Mouse (Mus musculus) MEL (cell line): Measurements from ENCODE around the gene Taf1. TPM values are rescaled to one million over a fixed set of nuclear protein-coding genes. Genes with fewer than 3 reads are reported as not detected.

Experiments
- DNase-seq: peaks from one replicate; pipeline ENCODE4 v3.0.0; 2011; ENCODE audit warnings: low read depth, low spot score
- H3K27ac ChIP-seq: 2 replicates; pipeline ENCODE4 v1.5.1; 2012; ENCODE audit warnings: low read depth, mild to moderate bottlenecking, control low read depth, low read length, moderate library complexity; ENCODE audit not compliant: control insufficient read depth
- H3K27me3 ChIP-seq, 2 experiments: fragments of 150-350 bp in 1 of 2; sonication (generic) in 1 of 2; 2 replicates each; pipeline ENCODE4 v1.6.1; 2012; ENCODE audit warnings: low read length in 2 of 2, mild to moderate bottlenecking in 2 of 2, improper control_type of control experiment in 1 of 2, moderate library complexity in 1 of 2; ENCODE audit not compliant: insufficient read depth in 2 of 2, control insufficient read depth in 1 of 2
- H3K36me3 ChIP-seq, 2 experiments: 2 replicates each; pipeline ENCODE4 v1.6.1; 2012 to 2014; ENCODE audit warnings: low read length in 2 of 2, improper control_type of control experiment in 1 of 2, inconsistent platforms in 1 of 2, mild to moderate bottlenecking in 1 of 2; ENCODE audit not compliant: insufficient read depth in 2 of 2, control insufficient read depth in 1 of 2
- H3K4me1 ChIP-seq, 2 experiments: fragments of 150-350 bp in 1 of 2; sonication (generic) in 1 of 2; 2 replicates each; pipeline ENCODE4 v1.6.1; 2012; ENCODE audit warnings: low read length in 2 of 2, improper control_type of control experiment in 1 of 2, mild to moderate bottlenecking in 1 of 2; ENCODE audit not compliant: insufficient read depth in 2 of 2, control insufficient read depth in 1 of 2
- H3K4me3 ChIP-seq, 2 experiments: fragments of 150-350 bp in 1 of 2; sonication (generic) in 1 of 2; 2 replicates each; pipeline ENCODE4 v1.5.1; 2012; ENCODE audit warnings: low read depth in 2 of 2, low read length in 2 of 2, mild to moderate bottlenecking in 2 of 2, moderate library complexity in 2 of 2, control low read depth in 1 of 2, improper control_type of control experiment in 1 of 2; ENCODE audit not compliant: control insufficient read depth in 1 of 2, insufficient read depth in 1 of 2
- H3K79me2 ChIP-seq: 2 replicates; pipeline ENCODE4 v1.6.1; 2012; ENCODE audit warnings: mild to moderate bottlenecking, low read length, moderate library complexity; ENCODE audit not compliant: control insufficient read depth, poor library complexity, insufficient read depth
- H3K9ac ChIP-seq: 2 replicates; pipeline ENCODE4 v1.6.1; 2012; ENCODE audit warnings: low read depth, mild to moderate bottlenecking, control low read depth, low read length, moderate library complexity; ENCODE audit not compliant: control insufficient read depth, poor library complexity, severe bottlenecking
- H3K9me3 ChIP-seq: fragments of 150-350 bp; sonication (generic); replicated peaks from 2 replicates; pipeline ENCODE4 v1.6.1; 2012; ENCODE audit warnings: mild to moderate bottlenecking, low read length, improper control_type of control experiment, moderate library complexity; ENCODE audit not compliant: insufficient read depth
- CHD1 ChIP-seq: IDR thresholded peaks from 2 replicates; pipeline ENCODE4 v1.6.1; 2012; ENCODE audit warnings: low read depth, mild to moderate bottlenecking, inconsistent platforms, low read length, improper control_type of control experiment
- CHD2 ChIP-seq: IDR thresholded peaks from 2 replicates; pipeline ENCODE4 v1.6.1; 2011; ENCODE audit warnings: low read length, improper control_type of control experiment
- EP300 ChIP-seq, 2 experiments: IDR thresholded peaks; 2 replicates each; pipeline ENCODE4 v1.6.1; 2011; ENCODE audit warnings: improper control_type of control experiment in 2 of 2, low read length in 2 of 2, low read depth in 1 of 2, mild to moderate bottlenecking in 1 of 2
- ETS1 ChIP-seq: IDR thresholded peaks from 2 replicates; pipeline ENCODE4 v1.6.1; 2012; ENCODE audit warnings: low read depth, mild to moderate bottlenecking, inconsistent platforms, low read length, improper control_type of control experiment, moderate library complexity
- GATA1 ChIP-seq: IDR thresholded peaks from 2 replicates; pipeline ENCODE4 v1.6.1; 2011; ENCODE audit warnings: low read depth, low read length, improper control_type of control experiment
- HCFC1 ChIP-seq: IDR thresholded peaks from 2 replicates; pipeline ENCODE4 v1.6.1; 2012; ENCODE audit warnings: low read depth, mild to moderate bottlenecking, inconsistent platforms, low read length, improper control_type of control experiment, moderate library complexity
- MAX ChIP-seq: IDR thresholded peaks from 2 replicates; pipeline ENCODE4 v1.6.1; 2011; ENCODE audit warnings: low read length, improper control_type of control experiment
- MEF2A ChIP-seq: IDR thresholded peaks from 2 replicates; pipeline ENCODE4 v1.6.1; 2014; ENCODE audit warnings: low read depth, mild to moderate bottlenecking, inconsistent platforms, low read length, improper control_type of control experiment; ENCODE audit not compliant: poor library complexity, insufficient replicate concordance, severe bottlenecking; ENCODE audit errors: extremely low read depth
- MYB ChIP-seq: IDR thresholded peaks from 2 replicates; pipeline ENCODE4 v1.6.1; 2011; ENCODE audit warnings: mild to moderate bottlenecking, low read depth, low read length, improper control_type of control experiment
- NELFE ChIP-seq: IDR thresholded peaks from 2 replicates; pipeline ENCODE4 v1.6.1; 2011; ENCODE audit warnings: low read depth, low read length, improper control_type of control experiment
- POLR2AphosphoS2 ChIP-seq: IDR thresholded peaks from 2 replicates; pipeline ENCODE4 v1.6.1; 2011; ENCODE audit warnings: low read length, improper control_type of control experiment
- POLR2AphosphoS5 ChIP-seq: IDR thresholded peaks from 2 replicates; pipeline ENCODE4 v1.6.1; 2012; ENCODE audit warnings: low read depth, borderline replicate concordance, mild to moderate bottlenecking, inconsistent platforms, low read length, moderate library complexity, mixed read lengths
- SMC3 ChIP-seq: IDR thresholded peaks from 2 replicates; pipeline ENCODE4 v1.6.1; 2011; ENCODE audit warnings: low read depth, low read length, improper control_type of control experiment
- TBP ChIP-seq: IDR thresholded peaks from 2 replicates; pipeline ENCODE4 v1.8.0; 2011; ENCODE audit warnings: low read depth, low read length, improper control_type of control experiment
- ZC3H11A ChIP-seq: IDR thresholded peaks from 2 replicates; pipeline ENCODE4 v1.6.1; 2012; ENCODE audit warnings: low read depth, mild to moderate bottlenecking, inconsistent platforms, low read length, improper control_type of control experiment
- ZKSCAN1 ChIP-seq: IDR thresholded peaks from 2 replicates; pipeline ENCODE4 v1.6.1; 2012; ENCODE audit warnings: low read depth, mild to moderate bottlenecking, inconsistent platforms, low read length, improper control_type of control experiment, moderate library complexity
- ZMIZ1 ChIP-seq: IDR thresholded peaks from 2 replicates; pipeline ENCODE4 v1.6.1; 2012; ENCODE audit warnings: low read depth, mild to moderate bottlenecking, inconsistent platforms, low read length, improper control_type of control experiment, moderate library complexity
- polyA plus RNA-seq, 2 experiments: library from polyadenylated mRNA; stranded (reverse) in 1 of 2; unstranded in 1 of 2; fragments of >175 nt in 1 of 2; fragments of >200 nt in 1 of 2; gene quantifications; 2 replicates each; pipeline versions ENCODE4 v1.2.1 to v1.2.4; 2012; ENCODE audit warnings: low replicate concordance in 2 of 2, low read depth in 1 of 2; ENCODE audit not compliant: insufficient read length in 2 of 2, insufficient read depth in 1 of 2, missing spikeins in 1 of 2
- total RNA-seq: library from RNA; depleted of rRNA; stranded (reverse); fragments of 300-350 nt; gene quantifications from 2 replicates; pipeline ENCODE4 v1.2.3, GENCODE M21; 2012

The Taf1 gene
- total and polyA plus RNA-seq, 3 experiments = 33.1 to 81.2 (median 52.3) TPM

DNA sequence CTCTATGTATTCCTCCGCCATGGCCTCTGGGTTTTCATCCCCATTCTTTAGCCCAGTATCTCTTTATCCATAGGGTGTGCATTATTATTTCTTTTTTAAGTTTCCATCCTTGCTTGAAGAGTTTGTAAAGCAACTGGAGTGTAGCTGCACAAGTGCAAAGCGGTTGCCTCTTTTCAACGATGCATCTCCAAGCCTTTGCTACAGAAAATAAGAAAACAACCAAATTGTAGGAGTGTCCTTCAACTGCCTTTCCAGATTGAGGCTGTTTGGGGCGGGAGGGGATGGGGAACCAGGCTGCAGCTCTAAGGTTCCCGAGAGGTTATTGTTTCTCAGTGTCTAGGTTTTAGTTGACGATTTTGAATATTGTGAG lies 108.6 kb downstream of the Taf1 start:
- no peak for DNase-seq
- Histone ChIP-seq H3K4me3 (peak overlapping the region; percentile 77 to 92), H3K9me3 (no peaks in the 10 kb centered on the region), H3K36me3 (peaks cover 12 to 27% of the 10 kb centered on the region in 2 experiments)
- TF ChIP-seq ETS1 (no peak), NELFE (no peak), ZMIZ1 (no peak), HCFC1 (no peak), MEF2A (no peak), CHD2 (no peak), EP300 (IDR thresholded peaks at IDR 0.05; ENCODE audit: low read depth in 1 of 2, low read length in 2 of 2) (no peak), TBP (no peak), POLR2AphosphoS2 (no peak), ZC3H11A (no peak), MYB (no peak), MAX (no peak), SMC3 (no peak), POLR2AphosphoS5 (no peak), CHD1 (no peak), ZKSCAN1 (no peak), GATA1 (no peak)
- TF ChIP-seq, all 39 proteins: peak for 0
- Histone ChIP-seq H3K9ac (peak overlapping the region; percentile 99), H3K27me3 (no peaks in the 10 kb centered on the region), H3K27ac (peak overlapping the region; percentile 88), H3K79me2 (peaks cover 37% of the 10 kb centered on the region), H3K4me1 (peaks cover 3 to 6% of the 10 kb centered on the region in 2 experiments; a peak in 3 of 4 replicates)

- Histone ChIP-seq H3K79me2 (peaks cover 44% of the 10 kb centered on the region), H3K4me3 (peak overlapping the region; percentile 55 to 77), H3K9ac (peak overlapping the region; percentile 99), H3K4me1 (peaks cover 3 to 6% of the 10 kb centered on the region in 2 experiments), H3K36me3 (peaks cover 16 to 35% of the 10 kb centered on the region in 2 experiments), H3K9me3 (no peaks in the 10 kb centered on the region), H3K27ac (peak overlapping the region; percentile 10; the same call in 1 of the 2 replicates), H3K27me3 (no peaks in the 10 kb centered on the region)
- no peak for TF ChIP-seq HCFC1
- 0 out of 2 replicates have a peak, but pooled peaks have one; percentile 44 for TF ChIP-seq ETS1
- DNase-seq = peak; percentile 40
Observed at GRCm38 (mm10) chrX:101642091-101642490, 109.6 kb downstream of the Taf1 start.
